Mouse (Mus musculus) erythroblast, embryonic 14.5 days (primary cell): ENCODE measurements around the gene Evc. TPM values are rescaled to one million over a fixed set of nuclear protein-coding genes. Genes with fewer than 3 reads are reported as not detected.

Experiments
- H3K27me3 ChIP-seq: 2 replicates; pipeline ENCODE4 v1.6.1; 2012; ENCODE audit warnings: inconsistent platforms; ENCODE audit not compliant: control insufficient read depth
- H3K36me3 ChIP-seq: 2 replicates; pipeline ENCODE4 v1.6.1; 2012; ENCODE audit warnings: mild to moderate bottlenecking, inconsistent platforms; ENCODE audit not compliant: control insufficient read depth
- H3K4me1 ChIP-seq: 2 replicates; pipeline ENCODE4 v1.6.1; 2012; ENCODE audit warnings: inconsistent platforms; ENCODE audit not compliant: control insufficient read depth
- H3K4me3 ChIP-seq: replicated peaks from 2 replicates; pipeline ENCODE3; 2012; ENCODE audit warnings: moderate library complexity, mild to moderate bottlenecking, inconsistent platforms
- H3K9me3 ChIP-seq: 2 replicates; pipeline ENCODE4 v1.6.1; 2012; ENCODE audit warnings: low read length, inconsistent platforms, mixed read lengths; ENCODE audit not compliant: control insufficient read depth
- GATA1 ChIP-seq: IDR thresholded peaks from 2 replicates; pipeline ENCODE4 v1.6.1; 2012; ENCODE audit warnings: low read length, inconsistent platforms, mixed read lengths
- TAL1 ChIP-seq: IDR thresholded peaks from 3 replicates; pipeline ENCODE4 v1.6.1; 2012; ENCODE audit warnings: low read length, inconsistent platforms, mixed read lengths
- polyA plus RNA-seq: library from polyadenylated mRNA; stranded (reverse); fragments of >175 nt; gene quantifications from 2 replicates; pipeline ENCODE4 v1.2.3, GENCODE M21; 2012

Gene Evc
- polyA plus RNA-seq, 1 experiment = 0.13 TPM

DNA sequence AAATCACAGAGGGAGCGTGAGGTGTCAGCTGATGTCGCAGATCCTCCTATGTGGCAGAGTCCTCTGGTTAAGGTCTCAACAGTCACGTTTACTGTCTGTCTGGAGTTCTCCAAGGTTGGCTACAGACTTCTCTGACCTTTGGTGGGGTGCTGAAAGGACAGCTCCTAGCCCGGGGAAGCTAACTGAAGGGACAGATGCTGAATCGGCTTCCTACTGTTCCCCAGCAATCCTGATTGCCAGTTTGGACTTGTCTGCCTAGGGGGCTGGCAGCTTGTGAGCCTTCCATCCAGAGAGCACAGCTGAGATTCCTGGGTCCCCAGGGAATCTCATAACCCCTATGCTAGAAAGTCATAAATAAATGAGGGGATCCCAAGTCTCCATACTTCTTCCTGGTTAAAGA is 96.1 kb downstream of the Evc start:
- Histone ChIP-seq H3K27me3 (peaks cover 54% of the 10 kb centered on the region), H3K36me3 (no peaks in the 10 kb centered on the region), H3K4me3 (no peak overlapping the region), H3K4me1 (peaks cover 7% of the 10 kb centered on the region), H3K9me3 (peaks cover 10% of the 10 kb centered on the region; the same call in 1 of the 2 replicates)
- TF ChIP-seq GATA1 (no peak), TAL1 (no peak)

Other genes starting within 250 kb of the Evc start
- gene Crmp1, start 95.0 kb downstream of the Evc start, polyA plus RNA-seq = not detected in 2 replicates
- 0.01 TPM in 1 of 2 replicates, not detected in the other for gene Evc2, start 1.6 kb upstream of the Evc start, polyA plus RNA-seq